Mouse (Mus musculus) kidney, adult 18-20 months (tissue): Measurements from ENCODE around the gene 1600002K03Rik.
A peak's percentile ranks its signal among the peaks of the same experiment; 100 is the strongest.

ENCODE experiments used
- DNase-seq: peaks from one replicate; pipeline ENCODE4 v3.0.0; 2021

Gene 1600002K03Rik

DNA sequence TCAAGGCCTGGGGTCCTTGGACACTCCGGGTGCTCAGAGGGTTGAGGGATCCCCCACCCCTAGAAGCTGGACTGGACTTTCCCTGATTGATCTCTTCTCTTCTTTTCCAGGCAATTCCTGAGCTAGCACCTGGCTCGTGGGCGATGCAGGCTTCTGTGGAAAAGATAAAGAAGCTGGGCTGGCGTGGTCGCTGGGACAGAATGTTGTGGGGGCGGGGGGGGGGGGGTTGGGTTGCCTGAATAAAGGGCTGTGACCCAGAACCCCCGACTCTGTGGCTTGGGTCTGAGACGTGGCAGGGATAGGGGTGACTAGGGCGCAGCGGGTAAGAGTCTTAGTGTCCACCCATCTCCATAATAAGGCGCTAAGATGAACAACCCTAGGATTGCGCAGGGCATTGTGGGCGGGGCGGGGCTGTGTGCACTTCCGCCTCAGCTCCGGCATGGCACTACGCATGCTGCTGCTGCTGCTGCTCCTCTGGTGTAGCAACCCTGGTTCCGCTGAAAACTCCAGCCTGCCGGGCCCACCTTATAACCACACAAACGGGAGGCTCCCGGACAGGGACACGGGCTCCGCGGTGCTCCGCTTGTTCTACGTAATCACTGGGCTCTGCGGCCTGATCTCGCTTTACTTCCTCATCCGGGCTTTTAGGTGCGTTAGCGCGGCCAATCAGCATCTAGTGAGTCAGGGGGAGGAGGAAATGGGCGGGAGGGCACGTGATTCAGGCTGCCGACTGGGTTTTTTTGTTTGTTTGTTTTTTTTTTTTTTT is at the start of gene 1600002K03Rik:
1600002K03Rik (plus strand) TSS at position 418 of the 766 bp plus-strand sequence.
- DNase-seq: peak; percentile 92

DNA sequence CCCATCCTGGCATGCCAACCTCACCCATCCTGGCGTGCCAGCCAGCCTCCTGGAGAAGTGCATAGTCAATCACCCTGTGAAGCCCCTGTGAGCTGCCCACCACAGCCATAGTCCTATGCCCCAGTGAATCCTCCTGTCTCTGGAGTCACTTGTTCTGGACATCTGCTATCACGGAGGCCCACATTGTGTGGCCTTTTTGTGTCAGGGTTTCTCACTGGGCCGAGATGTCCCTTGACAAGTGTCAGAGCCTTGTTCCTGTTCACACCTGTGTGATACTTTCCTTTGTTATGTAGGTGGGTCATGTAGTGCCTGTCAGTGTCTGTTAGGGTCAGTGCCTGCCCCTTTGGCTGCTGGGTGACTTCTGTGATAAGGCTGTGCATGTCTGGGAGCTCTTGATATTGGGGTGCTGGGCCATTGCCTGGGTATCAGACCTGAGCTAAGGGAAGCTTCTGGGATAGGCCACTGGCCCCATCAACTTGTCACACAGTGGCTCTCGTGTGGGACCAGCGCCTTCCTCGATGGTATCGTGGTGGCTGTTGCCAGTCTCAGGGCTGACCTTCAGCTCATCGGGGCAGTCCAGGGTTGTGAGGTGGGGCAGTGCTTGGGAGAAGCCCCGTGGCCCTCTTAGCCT is 48.7 kb upstream of the 1600002K03Rik start:
- DNase-seq: no peak

DNA sequence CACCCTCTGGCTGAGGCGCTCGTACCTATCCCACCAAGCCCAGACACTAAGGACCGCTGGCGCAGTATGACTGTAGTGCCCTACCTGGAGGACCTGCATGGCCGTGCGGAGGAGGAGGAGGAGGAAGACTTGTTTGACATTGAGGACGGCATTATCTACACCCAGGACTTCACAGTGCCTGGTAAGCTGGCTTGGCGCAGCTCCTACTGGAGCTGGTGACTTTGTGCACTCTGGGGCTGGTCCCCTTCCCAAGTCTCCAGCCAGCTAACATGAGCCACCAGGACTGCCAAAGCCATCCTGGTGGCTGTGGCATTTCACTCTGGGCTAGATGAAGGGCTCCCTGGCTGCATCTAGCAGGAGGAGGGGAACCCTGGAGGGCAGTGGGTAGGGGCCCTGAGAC is 44.8 kb upstream of the 1600002K03Rik start:
- DNase-seq: no peak

DNA sequence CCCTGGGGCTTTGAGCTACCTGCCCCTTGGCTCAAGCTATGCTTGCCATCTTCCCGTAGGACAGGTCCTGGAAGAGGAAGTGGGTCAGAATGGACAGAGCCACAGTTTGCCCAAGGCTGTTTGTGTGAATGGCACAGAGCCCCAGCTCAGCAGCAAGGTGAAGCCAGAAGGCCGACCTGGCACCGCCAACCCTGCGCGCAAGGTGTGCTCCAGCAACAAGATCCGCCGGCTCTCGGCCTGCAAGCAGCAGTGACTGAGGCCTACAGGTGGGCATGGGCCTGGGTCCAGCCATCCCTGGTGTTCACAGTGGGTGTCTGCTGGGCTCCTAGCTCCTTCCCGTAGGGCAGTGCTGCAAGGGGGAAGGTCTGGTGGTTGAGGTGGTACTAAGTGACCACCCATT is 42.9 kb upstream of the 1600002K03Rik start:
- peak; percentile 29 for DNase-seq

DNA sequence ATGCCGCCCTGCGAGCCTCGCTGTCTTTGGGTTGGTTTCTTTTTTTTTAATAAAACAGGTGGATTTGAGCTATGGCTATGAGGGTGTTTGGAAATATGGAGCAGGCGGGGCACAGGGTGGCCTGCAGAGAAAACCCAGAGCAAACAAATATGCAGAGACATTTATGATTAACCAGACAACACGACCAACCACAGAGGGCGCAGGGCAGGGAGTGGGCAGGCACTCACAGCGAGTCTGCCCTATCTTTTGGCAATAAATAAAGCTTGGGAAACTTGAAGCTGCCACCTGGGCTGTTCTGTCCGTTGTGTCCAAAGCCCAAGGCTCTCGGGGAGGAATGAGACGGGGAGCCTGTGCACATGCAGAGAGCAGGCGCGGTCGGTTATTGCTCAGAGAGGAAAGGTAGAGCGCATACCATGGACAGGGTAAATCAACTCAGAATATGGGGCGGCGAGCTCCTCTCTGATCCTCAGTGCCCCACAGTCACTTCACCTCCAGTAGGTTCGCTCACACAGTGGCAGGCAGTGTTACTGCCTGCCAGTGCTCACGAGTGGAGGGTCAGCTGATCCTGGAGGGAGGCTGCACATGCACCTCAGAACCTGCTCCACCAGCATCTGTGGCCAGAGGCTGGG is 42.2 kb upstream of the 1600002K03Rik start:
- DNase-seq: peak; percentile 74

DNA sequence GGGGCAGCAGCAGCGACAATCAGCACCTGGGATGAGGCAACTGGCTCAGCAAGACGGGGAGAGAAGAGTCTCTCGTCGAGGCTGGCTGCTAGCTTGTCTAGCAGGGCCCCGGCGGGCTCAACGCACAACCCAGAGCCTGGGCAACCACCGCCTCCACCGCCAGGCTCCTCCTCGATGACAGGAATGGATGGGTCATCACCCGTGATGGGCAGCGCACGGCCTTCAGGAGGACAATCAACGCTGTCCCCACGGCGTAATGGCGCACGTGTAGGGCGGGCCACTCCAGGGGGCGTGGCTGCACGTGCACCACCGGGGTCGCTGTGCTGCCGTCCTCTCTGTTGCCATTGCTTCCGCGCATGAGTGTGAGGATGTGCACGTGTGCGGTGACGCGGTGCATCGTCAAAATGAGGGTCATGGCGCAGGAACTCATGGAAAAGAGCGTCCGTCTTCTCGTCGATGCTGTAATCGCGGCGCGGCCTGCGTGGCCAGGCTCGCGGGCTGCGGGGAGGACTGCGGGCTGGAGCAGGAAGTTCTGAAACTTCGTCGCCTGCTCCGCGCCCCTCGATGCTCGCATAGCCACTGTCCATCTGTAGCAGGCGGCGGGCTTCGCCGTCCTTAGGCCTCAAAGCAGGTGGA is 41.3 kb upstream of the 1600002K03Rik start:
- no peak for DNase-seq

DNA sequence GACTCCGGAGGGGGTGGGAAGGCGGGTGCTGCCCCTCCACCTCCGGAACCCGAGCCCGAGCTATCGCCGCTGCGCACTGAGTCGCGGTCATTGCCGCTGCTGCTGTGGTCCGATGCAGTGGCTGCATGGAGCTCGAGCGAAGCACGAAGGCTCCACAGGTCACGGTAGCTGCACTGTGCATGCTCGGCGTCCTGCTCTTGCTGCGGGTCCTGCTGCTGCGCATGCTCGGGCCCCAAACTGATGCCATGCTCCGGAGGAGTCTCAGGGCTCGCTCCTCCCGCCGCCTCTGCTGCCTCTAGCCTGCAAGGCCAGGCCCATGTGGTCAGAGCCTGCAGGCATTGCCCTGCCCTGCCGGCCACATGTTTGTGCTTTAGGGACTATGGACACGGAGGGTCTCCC is 40.8 kb upstream of the 1600002K03Rik start:
- no peak for DNase-seq

DNA sequence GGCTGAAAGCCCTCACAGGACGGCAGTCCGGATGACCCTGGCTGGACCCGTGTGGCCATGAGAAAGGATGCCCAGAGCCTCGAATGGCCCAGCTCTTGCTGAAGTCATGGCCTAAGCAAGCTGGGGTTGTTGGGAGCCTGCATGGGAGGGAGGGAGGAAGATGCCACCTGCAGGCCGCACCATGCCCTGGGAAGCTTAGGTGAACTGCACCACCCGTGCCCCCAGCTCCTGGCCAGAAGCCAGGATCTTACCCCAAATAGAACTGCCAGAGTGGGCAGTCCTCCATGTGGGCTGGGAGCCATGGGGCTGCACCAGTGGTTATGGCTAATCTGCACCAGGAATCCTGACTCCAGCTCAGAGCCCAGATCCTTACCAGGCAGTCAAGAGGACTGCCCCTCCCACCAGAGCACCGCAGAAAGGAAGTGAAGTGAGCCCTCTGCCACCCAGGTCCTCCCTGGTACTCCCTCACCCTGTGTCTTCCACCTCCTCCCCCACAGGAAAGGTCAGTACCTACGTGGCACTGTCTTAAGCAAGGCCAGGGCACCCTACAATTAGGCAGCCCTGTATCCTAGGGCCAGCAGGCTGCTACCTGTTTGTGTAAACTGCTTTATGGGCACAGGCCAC is 39.4 kb upstream of the 1600002K03Rik start:
- no peak for DNase-seq

DNA sequence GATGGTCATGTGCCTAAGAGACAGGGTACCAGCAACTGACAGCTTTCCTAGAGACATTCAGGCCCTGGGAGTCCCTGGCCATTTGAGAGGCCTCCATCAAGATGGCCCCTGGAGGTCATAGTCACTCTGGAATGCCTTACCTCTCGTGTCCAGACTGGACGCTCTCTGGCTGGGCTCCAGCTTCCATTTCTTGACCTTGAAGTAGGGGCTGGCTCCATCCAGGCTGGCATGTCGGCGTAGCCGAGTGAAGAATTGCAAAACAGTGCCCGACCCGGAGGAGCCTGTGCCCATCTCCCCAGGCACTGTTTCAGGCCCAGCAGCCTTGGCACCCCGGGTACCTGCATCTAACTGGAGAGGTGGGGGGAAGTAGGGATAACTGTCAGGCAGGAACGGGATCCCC is 38.3 kb upstream of the 1600002K03Rik start:
- DNase-seq: no peak

DNA sequence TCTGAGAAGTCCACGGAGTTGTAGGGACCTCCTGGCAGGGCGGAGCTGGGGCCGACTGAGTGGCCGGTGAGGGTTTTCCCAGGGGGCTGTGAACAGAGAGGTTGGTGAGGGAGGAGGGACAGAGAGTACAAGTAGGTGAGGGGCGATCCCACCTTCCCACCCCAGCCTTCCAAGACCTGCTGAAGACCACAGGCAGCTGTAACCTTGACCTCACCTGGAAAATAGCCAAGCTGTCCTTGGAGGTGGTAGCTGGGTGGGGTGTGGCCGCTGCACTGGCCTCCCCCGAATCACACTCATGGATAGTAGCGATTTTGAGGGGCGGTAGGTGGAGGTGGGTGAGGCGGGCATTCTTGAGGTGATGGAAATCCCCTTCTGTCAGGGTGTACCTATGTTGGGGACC is 37.6 kb upstream of the 1600002K03Rik start:
- DNase-seq: no peak

DNA sequence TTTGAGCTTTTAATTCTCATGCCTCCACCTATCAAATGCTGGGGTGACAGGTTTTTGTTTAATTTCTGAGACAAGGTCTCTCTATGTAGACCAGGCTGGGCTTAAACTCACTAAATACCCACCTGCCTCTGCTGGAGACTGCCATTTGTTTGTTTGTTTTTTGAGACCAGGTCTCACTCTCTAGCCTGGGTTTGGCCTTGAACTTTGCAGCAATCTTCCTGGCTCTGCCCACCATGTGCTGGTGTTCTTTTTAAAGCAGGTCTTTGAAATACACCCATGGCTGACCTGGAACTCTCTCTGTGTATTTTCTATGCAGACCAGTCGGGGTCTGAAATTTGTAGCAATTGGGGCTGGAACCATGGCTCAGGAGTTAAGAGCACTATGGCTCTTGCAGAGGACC is 37.1 kb upstream of the 1600002K03Rik start:
- no peak for DNase-seq

DNA sequence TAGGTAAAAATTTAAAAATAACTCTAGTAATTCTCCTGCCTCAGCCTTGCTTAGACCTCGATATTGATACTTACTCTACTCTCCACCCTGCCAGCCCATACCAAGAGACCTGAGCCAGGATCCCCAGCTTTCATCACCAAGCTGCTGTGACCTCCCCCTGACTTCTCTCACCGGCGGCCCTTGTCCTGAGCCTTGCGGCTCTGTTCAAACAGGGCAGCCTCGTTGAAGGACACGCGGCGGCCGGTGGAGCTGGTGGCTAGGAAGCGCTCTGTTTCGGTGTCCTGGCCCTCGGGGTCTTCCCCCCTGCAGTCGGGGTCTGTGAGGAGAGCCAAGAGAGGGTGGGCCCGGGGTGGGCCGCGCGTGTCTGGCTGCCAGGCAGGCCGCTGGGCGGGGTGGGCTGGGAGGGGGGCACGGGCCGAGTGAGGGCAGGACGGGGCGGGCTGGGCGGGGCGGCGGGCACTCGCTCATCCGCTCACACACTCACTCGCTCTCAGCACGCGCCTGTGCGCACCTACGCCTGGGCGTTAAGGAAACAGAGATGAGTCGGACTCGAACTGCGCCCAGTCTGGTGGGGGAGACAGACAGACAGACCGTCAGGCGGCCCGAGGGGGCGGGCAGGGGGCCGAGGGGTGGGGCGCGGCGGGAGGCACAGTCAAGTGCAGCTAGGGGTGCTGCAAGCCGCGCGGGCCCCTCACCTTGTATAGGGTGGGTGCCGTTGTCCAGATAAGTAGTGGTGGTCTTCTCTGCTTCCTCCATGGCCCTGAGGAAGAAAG is 36.4 kb upstream of the 1600002K03Rik start:
- no peak for DNase-seq

DNA sequence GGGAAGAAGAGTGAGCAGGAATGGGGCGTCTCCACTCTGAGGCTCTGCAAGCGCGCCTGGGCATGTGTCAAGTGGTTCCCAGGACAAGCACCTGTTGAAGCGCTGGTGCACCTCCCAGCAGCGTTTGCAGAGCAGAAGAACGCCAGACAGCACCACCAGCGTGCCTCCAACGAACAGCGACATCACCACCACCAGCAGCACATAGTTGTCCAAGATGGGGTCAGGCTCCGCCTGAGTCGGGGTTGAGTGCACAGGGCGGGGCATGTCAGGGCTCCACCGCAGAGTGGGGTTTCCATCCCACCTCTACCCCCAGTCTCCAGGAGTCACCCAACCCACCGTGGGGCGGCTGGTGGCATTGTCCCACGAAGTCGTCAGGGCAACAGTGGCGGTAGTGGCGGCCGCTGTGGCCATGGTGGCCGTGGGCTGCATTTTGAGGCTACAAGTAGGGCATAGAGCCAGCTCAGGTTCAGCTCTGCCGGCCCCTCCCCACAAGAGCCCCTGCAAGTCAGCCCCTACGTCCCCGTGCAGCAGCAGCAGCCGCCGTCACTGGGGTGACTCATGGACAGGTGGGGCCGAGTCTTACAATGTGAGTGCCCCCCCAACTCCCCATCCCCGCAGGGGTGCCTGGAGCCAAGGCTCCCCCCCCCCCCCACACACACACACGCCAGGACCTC is 35.7 kb upstream of the 1600002K03Rik start:
- DNase-seq: no peak

DNA sequence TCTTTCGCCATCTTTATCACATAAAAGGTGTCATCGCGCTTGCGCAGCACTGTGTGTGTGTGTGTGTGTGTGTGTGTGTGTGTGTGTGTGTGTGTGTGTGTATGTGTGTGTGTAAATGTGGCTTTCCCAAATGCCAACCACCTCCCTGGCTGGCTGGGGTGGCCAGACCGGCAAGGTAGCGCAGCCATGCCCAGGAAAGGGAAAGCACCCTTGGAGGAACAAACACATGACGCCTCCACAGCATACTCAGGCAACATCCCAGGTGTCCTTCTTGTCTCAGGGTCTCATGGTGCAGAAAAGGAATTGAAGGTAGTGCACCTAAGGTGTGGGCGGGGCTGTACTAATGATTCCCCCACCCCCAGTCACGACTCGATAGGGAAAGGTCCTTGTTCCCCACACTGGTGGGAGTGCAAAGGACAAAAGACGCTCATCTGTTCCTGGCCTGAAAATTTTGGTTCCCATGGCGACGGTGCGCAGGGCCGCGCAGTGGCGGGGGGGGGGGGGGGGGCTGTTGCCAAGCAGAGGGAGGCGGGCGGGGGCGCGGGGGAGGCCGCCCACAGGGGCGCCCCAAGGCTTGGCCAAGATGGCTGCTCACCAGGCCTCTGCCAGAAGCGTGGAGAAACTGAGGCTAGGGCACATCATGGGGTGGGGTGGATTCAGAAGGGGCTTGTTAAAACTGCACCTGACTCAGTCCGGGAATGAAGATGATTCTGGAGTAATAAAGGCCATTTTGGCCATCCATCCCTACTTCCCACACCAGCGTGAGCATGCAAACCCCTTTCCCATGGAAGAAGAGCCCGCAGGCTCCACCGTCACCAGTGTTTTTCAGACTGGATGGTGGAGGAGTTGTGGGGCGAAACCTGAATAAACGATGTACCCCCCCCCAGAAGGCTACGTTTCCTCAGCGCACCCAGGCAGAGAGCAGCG is 34.9 kb upstream of the 1600002K03Rik start:
- no peak for DNase-seq

DNA sequence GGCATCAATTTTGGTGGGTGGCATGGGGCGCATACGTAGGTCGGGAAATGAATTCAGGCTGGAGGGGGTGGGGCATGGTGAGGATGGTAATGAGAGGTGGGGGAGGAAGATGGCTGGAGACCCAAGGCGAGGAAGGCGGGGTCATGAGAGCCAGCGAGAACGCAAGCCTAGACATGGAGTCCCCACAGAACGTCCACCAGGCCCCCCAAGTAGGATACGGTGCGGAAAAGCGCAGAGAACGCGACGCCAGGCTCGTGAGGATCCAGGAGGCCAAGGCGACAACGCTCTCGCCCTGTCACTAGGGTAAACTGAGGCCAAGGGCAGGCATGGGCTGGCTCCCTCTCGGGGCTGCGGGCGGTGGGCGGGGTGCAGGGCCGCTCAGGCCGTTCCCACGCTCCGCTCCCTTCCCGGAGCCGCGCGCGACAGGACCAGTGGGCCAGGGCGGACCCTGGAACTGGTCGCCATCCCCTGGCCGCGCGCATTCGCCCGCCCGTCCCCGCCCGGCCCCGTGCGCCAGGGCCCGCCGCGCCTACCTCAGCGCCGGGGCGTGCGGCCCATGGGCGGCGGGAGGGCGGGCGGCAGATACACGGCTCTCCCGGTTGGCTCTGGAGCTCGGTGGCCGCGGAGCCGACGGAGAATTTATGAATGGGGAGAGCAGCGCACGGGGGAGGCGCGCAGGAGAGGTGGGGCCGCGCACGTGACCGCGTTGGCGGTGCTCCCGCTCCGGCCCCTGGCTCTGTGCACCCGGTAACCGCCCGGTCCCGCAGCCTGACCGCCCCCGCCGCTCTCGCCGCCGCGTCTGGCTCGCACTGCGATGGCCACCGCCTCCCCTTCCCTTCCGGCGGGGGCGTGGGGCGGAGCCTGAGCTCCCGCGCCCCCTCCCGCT is 33.9 kb upstream of the 1600002K03Rik start, which contains the start of gene Atp5d:
Atp5d (plus strand) TSS at position 80 of the 886 bp plus-strand sequence.
- DNase-seq: peak; percentile 74

DNA sequence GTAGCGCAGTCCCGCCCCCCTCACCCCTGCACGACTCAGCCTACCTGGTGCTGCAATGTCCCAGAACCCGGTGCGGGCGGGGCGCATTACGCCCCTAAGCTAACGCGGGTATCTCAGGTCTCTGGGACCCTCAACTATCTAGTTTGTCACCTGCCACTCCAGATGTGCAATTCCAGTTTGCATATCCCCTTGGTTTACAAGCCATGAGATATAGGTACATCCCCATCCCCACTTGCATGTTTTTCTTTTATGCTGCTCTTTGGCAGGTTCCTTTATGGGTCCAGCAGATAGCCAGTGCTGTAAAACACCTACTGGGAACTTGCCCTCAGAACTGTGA is 33.3 kb upstream of the 1600002K03Rik start:
- DNase-seq: no peak

DNA sequence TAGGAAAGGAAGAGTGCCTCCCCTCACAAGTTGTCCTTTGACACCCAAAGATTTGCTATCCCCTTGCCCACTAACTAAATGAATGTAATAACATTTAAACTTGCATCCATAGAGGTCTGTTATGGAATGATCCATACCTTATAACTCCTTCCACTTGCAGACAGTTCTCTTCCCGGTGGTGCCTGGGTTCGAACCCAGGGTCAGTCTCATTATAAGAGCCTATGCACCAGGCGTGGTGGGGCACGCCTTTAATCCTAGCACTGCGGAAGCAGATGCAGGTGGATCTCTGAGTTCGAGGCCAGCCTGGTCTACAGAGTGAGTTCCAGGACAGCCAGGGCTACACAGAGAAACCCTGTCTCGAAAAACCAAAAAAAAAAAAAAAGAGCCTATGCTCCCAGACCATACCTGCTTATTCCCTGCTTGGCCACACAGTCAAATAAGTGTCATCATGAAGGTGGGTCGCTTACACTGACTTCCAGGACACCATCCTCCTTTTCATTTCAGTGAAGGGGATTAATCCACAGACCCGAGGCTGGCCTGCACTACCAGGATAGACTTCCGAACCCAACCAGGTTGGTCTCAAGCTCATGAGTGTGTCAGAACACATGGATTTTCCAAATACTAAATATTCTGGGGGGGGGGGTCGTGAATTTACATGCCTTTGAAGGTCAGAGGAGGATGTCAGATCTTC is 32.6 kb upstream of the 1600002K03Rik start:
- DNase-seq: no peak

DNA sequence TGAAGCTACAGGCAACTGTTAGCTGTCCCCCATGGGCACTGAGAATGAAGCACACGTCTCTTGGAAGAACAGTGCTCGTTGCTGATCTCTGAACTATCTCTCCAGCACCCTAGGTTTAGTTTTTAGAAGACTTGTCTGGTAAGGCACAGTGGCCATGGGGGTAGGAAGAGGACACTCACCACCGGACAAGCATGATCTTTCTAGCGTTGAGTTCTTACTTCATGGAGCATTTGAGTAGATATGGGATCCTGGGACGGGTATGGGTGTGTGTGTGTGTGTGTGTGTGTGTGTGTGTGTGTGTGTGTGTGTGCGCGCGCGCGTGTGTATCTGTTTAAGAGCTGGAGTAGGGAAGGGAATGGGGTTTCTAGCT is 32.1 kb upstream of the 1600002K03Rik start, which contains the start of gene Cbarp:
Cbarp (minus strand) TSS at position 170 of the 370 bp plus-strand sequence.
- DNase-seq: no peak

DNA sequence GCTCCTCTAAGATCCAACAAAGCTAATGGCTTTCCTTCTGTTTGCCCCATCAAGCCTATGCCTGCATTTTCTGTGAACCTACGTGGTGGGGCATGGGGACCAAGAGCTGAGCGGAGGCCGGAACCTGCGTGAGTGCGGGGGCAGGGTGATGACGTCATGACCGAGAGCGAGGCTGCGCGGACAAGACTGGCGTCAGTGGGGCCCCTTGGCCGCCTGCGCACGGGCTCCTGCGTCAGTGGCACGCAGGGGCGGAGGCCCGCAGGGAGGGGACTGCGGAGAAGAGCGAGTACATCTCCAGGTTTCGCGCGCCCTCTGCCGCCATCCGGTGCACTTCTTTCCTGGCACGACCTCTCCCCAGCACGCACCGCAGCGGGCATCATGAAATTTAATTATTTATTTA is 31.5 kb upstream of the 1600002K03Rik start:
- DNase-seq: peak; percentile 95
